Mouse (Mus musculus): Measurements from ENCODE around the gene Dnase2a.

Dnase2a gene

GRCm38 (mm10) chr8:84969241-84970134, 61.1 kb downstream of the Dnase2a start, which contains the start of the genes Gm49661, Prdx2 and Rnaseh2a:
Gene Gm49661 (minus strand): TSS chr8:84969433.
Gene Prdx2 (plus strand): TSS chr8:84969587.
Gene Rnaseh2a (minus strand): TSS chr8:84969767.
- DNase-seq (ENCODE audit: low spot score in 2 of 2): peak; percentile 71 to 76

DNA sequence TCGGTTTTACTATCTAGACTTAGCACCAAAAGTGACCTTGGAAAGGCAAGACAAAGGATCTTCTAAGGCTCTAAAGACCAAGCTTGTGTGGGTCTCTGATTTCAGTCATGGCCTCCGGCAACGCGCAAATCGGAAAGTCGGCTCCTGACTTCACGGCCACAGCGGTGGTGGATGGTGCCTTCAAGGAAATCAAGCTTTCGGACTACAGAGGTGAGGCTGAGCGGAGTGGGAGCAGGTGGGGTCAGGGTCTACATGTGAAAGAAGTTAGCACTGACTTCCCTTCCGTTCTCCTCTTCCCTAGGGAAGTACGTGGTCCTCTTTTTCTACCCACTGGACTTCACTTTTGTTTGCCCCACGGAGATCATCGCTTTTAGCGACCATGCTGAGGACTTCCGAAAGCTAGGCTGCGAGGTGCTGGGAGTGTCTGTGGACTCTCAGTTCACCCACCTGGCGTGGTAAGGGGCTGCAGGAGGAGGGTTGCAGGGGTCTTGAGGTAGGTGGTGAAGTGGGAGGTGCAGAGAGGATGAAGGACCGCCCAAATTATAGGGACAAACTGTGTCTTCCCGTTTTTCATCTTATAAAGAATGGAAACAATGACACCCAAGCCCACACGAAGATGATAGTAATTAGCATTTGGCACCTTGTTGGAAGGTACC, 61.9 kb downstream of the Dnase2a start:
- no peak for DNase-seq (ENCODE audit: low spot score in 2 of 2)

DNA sequence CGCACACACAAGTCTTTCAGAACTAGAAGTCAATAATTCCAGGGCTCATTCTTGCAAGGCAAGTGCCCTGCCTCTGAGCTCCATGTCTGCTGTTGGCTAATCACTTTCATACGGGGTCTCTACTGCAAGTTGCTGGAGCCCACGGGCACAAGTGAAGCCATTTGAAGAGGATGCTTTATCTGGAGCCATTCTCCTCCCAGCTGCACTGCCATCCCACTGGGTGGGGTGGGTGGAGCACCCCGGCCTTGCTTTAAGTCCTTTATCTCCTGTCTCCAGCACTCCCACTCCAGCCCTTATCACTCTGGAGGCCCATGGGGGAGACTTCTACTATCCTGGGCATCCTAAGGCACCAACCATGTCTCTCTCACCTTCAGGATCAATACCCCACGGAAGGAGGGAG, 62.6 kb downstream of the Dnase2a start:
- no peak for DNase-seq (ENCODE audit: low spot score in 2 of 2)

Data from right cerebral cortex, adult 2 months (tissue).